Mouse (Mus musculus): ENCODE results near the gene Tlr2.

DNA sequence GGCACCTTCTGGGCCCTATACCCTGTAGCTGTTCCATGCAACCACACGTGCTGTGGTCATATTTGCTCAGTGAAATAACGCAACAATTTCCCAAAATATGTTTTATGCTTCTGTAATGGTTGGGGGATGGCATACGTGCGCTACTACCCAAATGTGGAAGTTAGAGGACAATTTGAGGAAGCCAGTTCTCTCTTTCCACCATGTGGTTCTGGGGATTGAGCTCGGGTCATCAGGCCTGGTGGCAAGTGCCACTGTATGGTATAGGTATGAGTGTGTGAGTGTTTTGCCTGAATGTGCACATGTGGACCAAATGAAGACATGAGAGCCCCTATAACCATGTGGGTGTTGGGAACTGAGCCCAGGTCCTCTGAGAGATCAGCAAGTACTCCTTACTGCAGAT, 2.1 kb downstream of the Tlr2 start:
- TF ChIP-seq CTCF (IDR thresholded peaks at IDR 0.05; ENCODE audit: low read depth) (no peak), EP300 (IDR thresholded peaks at IDR 0.05; ENCODE audit: low read depth) (no peak)

Data from heart, postnatal 0 days (tissue).